Mouse (Mus musculus): ENCODE measurements around the gene Cyp2d22. TPM values are rescaled to one million over a fixed set of nuclear protein-coding genes. Genes with fewer than 3 reads are reported as not detected.

Gene Cyp2d22
- polyA plus RNA-seq, 2 experiments: 5.2 to 27.5 TPM

GRCm38 (mm10) chr15:82407536-82407935 is 27.5 kb upstream of the Cyp2d22 start:
- H3K9ac ChIP-seq (ENCODE audit: low read depth, low read length, severe bottlenecking): no peak overlapping the region
- H3K36me3 ChIP-seq (ENCODE audit: control insufficient read depth, insufficient read depth, low read length): no peaks in the 10 kb centered on the region
- WGBS: 79% methylated on average over 4 of the region's 4 CpGs
- no peak overlapping the region for H3K27ac ChIP-seq (replicated peaks; ENCODE audit: low read depth, low read length)
- no peaks in the 10 kb centered on the region for H3K9me3 ChIP-seq (ENCODE audit: control insufficient read depth, low read length)
- H3K27me3 ChIP-seq (ENCODE audit: control insufficient read depth, insufficient read depth, low read length): no peaks in the 10 kb centered on the region
- H3K4me1 ChIP-seq (ENCODE audit: control insufficient read depth, insufficient read depth, low read length): no peaks in the 10 kb centered on the region
- no peak for TF ChIP-seq POLR2A (IDR thresholded peaks at IDR 0.05; ENCODE audit: borderline replicate concordance, extremely low read depth, insufficient read depth, insufficient read length)
- no peak for DNase-seq (ENCODE audit: low spot score)
- no peak overlapping the region for H3K4me2 ChIP-seq (replicated peaks; ENCODE audit: low read depth, low read length, severe bottlenecking)
- no peak overlapping the region for H3K4me3 ChIP-seq (replicated peaks; ENCODE audit: low read length)
- no peak for ATAC-seq (ENCODE audit: low FRiP score, low read depth)

GRCm38 (mm10) chr15:82406981-82407380 is 26.9 kb upstream of the Cyp2d22 start, which contains the start of gene Cyp2d10:
Cyp2d10 (minus strand) TSS chr15:82407195.
- no peaks in the 10 kb centered on the region for H3K27me3 ChIP-seq (ENCODE audit: control insufficient read depth, insufficient read depth, low read length)
- no peaks in the 10 kb centered on the region for H3K4me1 ChIP-seq (ENCODE audit: control insufficient read depth, insufficient read depth, low read length)
- H3K36me3 ChIP-seq (ENCODE audit: control insufficient read depth, insufficient read depth, low read length): no peaks in the 10 kb centered on the region
- no peaks in the 10 kb centered on the region for H3K9me3 ChIP-seq (ENCODE audit: control insufficient read depth, low read length)
- no peak for DNase-seq (ENCODE audit: low spot score)
- no peak for ATAC-seq (ENCODE audit: low FRiP score, low read depth)
- H3K27ac ChIP-seq (replicated peaks; ENCODE audit: low read depth, low read length): no peak within 1 kb of the TSS
- H3K9ac ChIP-seq (ENCODE audit: low read depth, low read length, severe bottlenecking): no peak within 1 kb of the TSS
- no peak within 1 kb of the TSS for H3K4me3 ChIP-seq (replicated peaks; ENCODE audit: low read length)
- H3K4me2 ChIP-seq (replicated peaks; ENCODE audit: low read depth, low read length, severe bottlenecking): no peak within 1 kb of the TSS
- 87% methylated on average over 6 of the region's 6 CpGs for WGBS
- no peak for TF ChIP-seq POLR2A (IDR thresholded peaks at IDR 0.05; ENCODE audit: borderline replicate concordance, extremely low read depth, insufficient read depth, insufficient read length)

- Histone ChIP-seq H3K9me3 (ENCODE audit: control insufficient read depth, low read length) (no peaks in the 10 kb centered on the region), H3K27me3 (ENCODE audit: control insufficient read depth, insufficient read depth, low read length) (no peaks in the 10 kb centered on the region), H3K4me1 (ENCODE audit: control insufficient read depth, insufficient read depth, low read length) (no peaks in the 10 kb centered on the region), H3K9ac (ENCODE audit: low read depth, low read length, severe bottlenecking) (no peak overlapping the region), H3K27ac (replicated peaks; ENCODE audit: low read depth, low read length) (no peak overlapping the region), H3K4me3 (replicated peaks; ENCODE audit: low read length) (no peak overlapping the region), H3K36me3 (ENCODE audit: control insufficient read depth, insufficient read depth, low read length) (no peaks in the 10 kb centered on the region), H3K4me2 (replicated peaks; ENCODE audit: low read depth, low read length, severe bottlenecking) (no peak overlapping the region)
- ATAC-seq (ENCODE audit: low FRiP score, low read depth) (no peak), DNase-seq (ENCODE audit: low spot score) (no peak)
- WGBS: 81% methylated on average over 3 of the region's 3 CpGs
- TF ChIP-seq POLR2A (IDR thresholded peaks at IDR 0.05; ENCODE audit: borderline replicate concordance, extremely low read depth, insufficient read depth, insufficient read length): no peak
Measured at GRCm38 (mm10) chr15:82404163-82404562, 24.1 kb upstream of the Cyp2d22 start.

GRCm38 (mm10) chr15:82403606-82404005 is 23.5 kb upstream of the Cyp2d22 start:
- Histone ChIP-seq H3K9me3 (ENCODE audit: control insufficient read depth, low read length) (no peaks in the 10 kb centered on the region), H3K36me3 (ENCODE audit: control insufficient read depth, insufficient read depth, low read length) (no peaks in the 10 kb centered on the region), H3K4me3 (replicated peaks; ENCODE audit: low read length) (no peak overlapping the region), H3K4me1 (ENCODE audit: control insufficient read depth, insufficient read depth, low read length) (no peaks in the 10 kb centered on the region), H3K9ac (ENCODE audit: low read depth, low read length, severe bottlenecking) (no peak overlapping the region), H3K27ac (replicated peaks; ENCODE audit: low read depth, low read length) (no peak overlapping the region), H3K4me2 (replicated peaks; ENCODE audit: low read depth, low read length, severe bottlenecking) (no peak overlapping the region), H3K27me3 (ENCODE audit: control insufficient read depth, insufficient read depth, low read length) (no peaks in the 10 kb centered on the region)
- ATAC-seq (ENCODE audit: low FRiP score, low read depth): no peak
- 92% methylated on average over 9 of the region's 9 CpGs for WGBS
- no peak for TF ChIP-seq POLR2A (IDR thresholded peaks at IDR 0.05; ENCODE audit: borderline replicate concordance, extremely low read depth, insufficient read depth, insufficient read length)
- no peak for DNase-seq (ENCODE audit: low spot score)

GRCm38 (mm10) chr15:82402741-82403140 is 22.7 kb upstream of the Cyp2d22 start:
- no peaks in the 10 kb centered on the region for H3K9me3 ChIP-seq (ENCODE audit: control insufficient read depth, low read length)
- DNase-seq (ENCODE audit: low spot score) (no peak), ATAC-seq (ENCODE audit: low FRiP score, low read depth) (no peak)
- 88% methylated on average over 6 of the region's 6 CpGs for WGBS
- H3K4me3 ChIP-seq (replicated peaks; ENCODE audit: low read length): no peak overlapping the region
- no peaks in the 10 kb centered on the region for H3K27me3 ChIP-seq (ENCODE audit: control insufficient read depth, insufficient read depth, low read length)
- no peaks in the 10 kb centered on the region for H3K4me1 ChIP-seq (ENCODE audit: control insufficient read depth, insufficient read depth, low read length)
- H3K9ac ChIP-seq (ENCODE audit: low read depth, low read length, severe bottlenecking): no peak overlapping the region
- no peak overlapping the region for H3K4me2 ChIP-seq (replicated peaks; ENCODE audit: low read depth, low read length, severe bottlenecking)
- H3K36me3 ChIP-seq (ENCODE audit: control insufficient read depth, insufficient read depth, low read length): no peaks in the 10 kb centered on the region
- no peak overlapping the region for H3K27ac ChIP-seq (replicated peaks; ENCODE audit: low read depth, low read length)
- TF ChIP-seq POLR2A (IDR thresholded peaks at IDR 0.05; ENCODE audit: borderline replicate concordance, extremely low read depth, insufficient read depth, insufficient read length): no peak

- Histone ChIP-seq H3K27me3 (ENCODE audit: control insufficient read depth, insufficient read depth, low read length) (no peaks in the 10 kb centered on the region), H3K4me1 (ENCODE audit: control insufficient read depth, insufficient read depth, low read length) (no peaks in the 10 kb centered on the region), H3K4me3 (replicated peaks; ENCODE audit: low read length) (no peak overlapping the region), H3K9ac (ENCODE audit: low read depth, low read length, severe bottlenecking) (no peak overlapping the region), H3K27ac (replicated peaks; ENCODE audit: low read depth, low read length) (no peak overlapping the region), H3K4me2 (replicated peaks; ENCODE audit: low read depth, low read length, severe bottlenecking) (no peak overlapping the region), H3K9me3 (ENCODE audit: control insufficient read depth, low read length) (no peaks in the 10 kb centered on the region), H3K36me3 (ENCODE audit: control insufficient read depth, insufficient read depth, low read length) (no peaks in the 10 kb centered on the region)
- no peak for TF ChIP-seq POLR2A (IDR thresholded peaks at IDR 0.05; ENCODE audit: borderline replicate concordance, extremely low read depth, insufficient read depth, insufficient read length)
- DNase-seq (ENCODE audit: low spot score): no peak
- ATAC-seq (ENCODE audit: low FRiP score, low read depth): no peak
Measured at GRCm38 (mm10) chr15:82402106-82402505, 22.0 kb upstream of the Cyp2d22 start.
